Mouse (Mus musculus) kidney, embryonic 16.5 days (tissue): ENCODE results near the gene Ppp1r3e. TPM values are rescaled to one million over a fixed set of nuclear protein-coding genes. Genes with fewer than 3 reads are reported as not detected.

Experiments
- ATAC-seq: fragments of 200-750 bp; cut with Nextera tagmentation; 2 replicates; pipeline ENCODE4 v1.8.0; 2017; ENCODE audit warnings: moderate TSS enrichment; ENCODE audit not compliant: low FRiP score, low TSS enrichment
- H3K27ac ChIP-seq: fragments of 300-500 bp; sonication (generic); 2 replicates; pipeline ENCODE4 v1.5.1; 2014; ENCODE audit warnings: low read length
- H3K27me3 ChIP-seq: fragments of 300-500 bp; sonication (generic); 2 replicates; pipeline ENCODE4 v1.6.1; 2014; ENCODE audit warnings: low read length, control low read depth, mixed read lengths; ENCODE audit not compliant: insufficient read depth
- H3K36me3 ChIP-seq: fragments of 300-500 bp; sonication (generic); 2 replicates; pipeline ENCODE4 v1.6.1; 2014; ENCODE audit warnings: low read length, control low read depth, mixed read lengths; ENCODE audit not compliant: insufficient read depth
- H3K4me1 ChIP-seq: fragments of 300-500 bp; sonication (generic); 2 replicates; pipeline ENCODE4 v1.6.1; 2014; ENCODE audit warnings: low read length, control low read depth, mixed read lengths; ENCODE audit not compliant: insufficient read depth
- H3K4me2 ChIP-seq: fragments of 300-500 bp; sonication (generic); replicated peaks from 2 replicates; pipeline ENCODE4 v1.6.1; 2014; ENCODE audit warnings: low read depth, low read length
- H3K4me3 ChIP-seq: fragments of 300-500 bp; sonication (generic); 2 replicates; pipeline ENCODE4 v1.5.1; 2014; ENCODE audit warnings: mild to moderate bottlenecking, low read length
- H3K9ac ChIP-seq: fragments of 300-500 bp; sonication (generic); replicated peaks from 2 replicates; pipeline ENCODE4 v1.6.1; 2014; ENCODE audit warnings: low read length
- H3K9me3 ChIP-seq: fragments of 300-500 bp; sonication (generic); 2 replicates; pipeline ENCODE4 v1.6.1; 2016; ENCODE audit warnings: low read length, control low read depth
- WGBS: fragments of 180-500 bp; shearing (Covaris S2); extraction: QIAGEN DNeasy Blood & Tissue Kit; methylation state at CpG from one replicate; pipeline ENCODE4 v1.1.7; 2014; 5-methylcytosine and 5-hydroxymethylcytosine counted together
- polyA plus RNA-seq: library from polyadenylated mRNA; unstranded; fragments of >200 nt; fragmentation: Nextera tagmentation; extraction: Ambion mirVana; gene quantifications from 2 replicates; pipeline ENCODE4 v1.2.1, GENCODE M21; 2015

Ppp1r3e gene
- polyA plus RNA-seq, 1 experiment from 2014 or later, result 1.7 TPM

DNA sequence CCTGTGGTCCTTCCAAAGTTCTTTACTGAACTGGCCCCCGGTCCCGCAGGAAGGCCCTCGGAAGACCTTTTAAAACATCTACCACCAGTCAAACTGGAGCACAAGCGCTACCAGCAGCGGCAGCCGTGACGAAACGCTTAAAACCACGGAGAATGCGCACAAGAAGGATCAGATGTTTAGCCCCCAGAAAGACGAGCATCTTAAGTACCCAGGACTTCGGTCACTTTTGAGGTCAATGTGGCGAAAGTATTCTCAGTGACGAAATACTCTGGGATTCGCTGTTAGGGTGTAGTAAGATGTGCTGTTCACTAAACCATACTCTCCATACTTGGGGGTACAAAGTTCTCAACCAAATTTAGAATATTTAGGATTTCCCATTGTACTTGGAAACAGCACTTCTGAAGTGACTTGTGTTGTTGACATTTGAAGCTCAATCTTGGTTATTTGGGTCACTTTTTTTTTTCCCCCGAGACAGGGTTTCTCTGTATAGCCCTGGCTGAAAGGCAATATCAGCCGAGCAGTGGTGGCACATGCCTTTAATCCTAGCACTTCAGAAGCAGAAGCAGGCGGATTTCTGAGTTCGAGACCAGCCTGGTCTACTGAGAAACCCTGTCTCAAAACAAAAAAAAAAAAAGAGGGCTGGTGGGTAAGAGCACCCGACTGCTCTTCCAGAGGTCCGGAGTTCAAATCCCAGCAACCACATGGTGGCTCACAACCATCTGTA lies 12.9 kb downstream of the Ppp1r3e start:
- H3K9ac ChIP-seq, result peak overlapping the region; percentile 89
- no peaks in the 10 kb centered on the region for H3K36me3 ChIP-seq
- peak overlapping the region; percentile 73 for H3K4me2 ChIP-seq
- ATAC-seq, result no peak; the same call in 1 of the 2 replicates
- 0 out of 2 replicates have a peak, but pooled peaks cover 2% of the 10 kb centered on the region for H3K4me1 ChIP-seq
- peak overlapping the region; percentile 83 for H3K4me3 ChIP-seq
- 17% methylated on average over 21 of the region's 21 CpGs for WGBS
- no peaks in the 10 kb centered on the region for H3K9me3 ChIP-seq
- H3K27me3 ChIP-seq, result no peaks in the 10 kb centered on the region
- peak overlapping the region; percentile 74 for H3K27ac ChIP-seq

DNA sequence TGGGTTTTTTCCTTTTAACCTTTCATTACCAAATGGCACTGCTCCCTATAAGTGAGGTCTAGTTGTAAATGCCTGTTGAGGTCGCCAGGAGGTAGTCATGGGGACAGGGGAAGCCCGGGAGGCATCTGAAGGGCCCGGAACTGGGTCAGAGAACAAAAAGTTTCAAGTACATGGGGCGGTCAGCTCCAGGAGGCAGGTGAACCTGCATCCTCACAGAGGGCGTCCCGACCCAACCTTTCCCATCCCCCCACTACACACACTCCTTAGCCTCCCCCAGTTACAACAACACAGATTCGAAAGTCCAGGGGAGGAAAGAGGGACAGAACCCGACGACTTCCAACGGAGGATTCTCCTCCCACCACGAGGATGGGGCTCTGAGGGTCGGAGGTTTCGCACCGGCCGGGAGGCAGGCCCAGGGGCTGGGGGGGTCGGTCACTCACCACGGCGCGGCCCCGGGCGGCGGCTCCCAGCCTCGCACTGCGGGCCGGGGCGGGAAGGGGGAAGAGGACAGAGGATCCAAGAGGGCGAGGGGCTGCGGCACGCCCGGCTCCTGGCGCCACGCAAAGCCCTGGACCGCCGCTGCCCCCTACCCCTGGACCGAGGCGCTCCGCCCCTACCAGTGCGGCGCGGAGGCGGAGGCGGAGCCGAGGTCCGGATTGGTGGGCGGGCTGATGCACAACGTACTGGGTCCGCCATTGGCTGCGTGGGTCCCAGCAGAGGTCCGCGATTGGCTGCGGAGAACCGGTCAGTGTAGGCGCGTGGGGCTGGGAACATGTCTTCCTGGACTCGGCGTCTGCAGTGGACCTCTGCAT lies 13.6 kb downstream of the Ppp1r3e start:
- Histone ChIP-seq H3K9ac (peak overlapping the region; percentile 89), H3K36me3 (no peaks in the 10 kb centered on the region), H3K4me3 (peak overlapping the region; percentile 83), H3K27me3 (no peaks in the 10 kb centered on the region), H3K9me3 (no peaks in the 10 kb centered on the region), H3K27ac (peak overlapping the region; percentile 85), H3K4me2 (peak overlapping the region; percentile 73), H3K4me1 (0 out of 2 replicates have a peak, but pooled peaks cover 2% of the 10 kb centered on the region)
- under 1% methylated on average over 56 of the region's 56 CpGs for WGBS
- peak; percentile 100 for ATAC-seq

DNA sequence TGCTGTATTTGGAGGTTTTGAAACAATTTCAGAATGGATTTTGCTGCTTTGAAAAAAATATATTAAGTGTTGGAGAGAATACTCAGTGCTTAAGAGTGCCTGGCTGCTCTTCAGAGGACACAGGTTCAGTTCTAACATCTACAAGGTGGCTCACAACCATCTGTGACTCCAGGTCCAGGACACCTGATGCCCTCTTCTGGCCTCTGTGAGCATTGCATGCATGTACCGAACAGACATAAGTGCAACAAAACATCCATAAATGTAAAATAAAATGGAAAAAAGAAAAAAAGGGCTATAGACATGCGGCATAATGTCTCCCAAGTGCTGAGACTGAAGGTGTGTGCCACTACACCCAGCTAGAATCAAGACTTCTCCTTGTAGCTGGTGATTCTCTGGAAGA lies 16.8 kb downstream of the Ppp1r3e start:
- Histone ChIP-seq H3K4me3 (no peak overlapping the region), H3K4me2 (no peak overlapping the region), H3K9ac (no peak overlapping the region), H3K27me3 (no peaks in the 10 kb centered on the region), H3K27ac (no peak overlapping the region), H3K9me3 (no peaks in the 10 kb centered on the region), H3K4me1 (0 out of 2 replicates have a peak, but pooled peaks cover 2% of the 10 kb centered on the region), H3K36me3 (peaks cover 17% of the 10 kb centered on the region)
- 50% methylated on average over 2 of the region's 2 CpGs for WGBS
- no peak for ATAC-seq

DNA sequence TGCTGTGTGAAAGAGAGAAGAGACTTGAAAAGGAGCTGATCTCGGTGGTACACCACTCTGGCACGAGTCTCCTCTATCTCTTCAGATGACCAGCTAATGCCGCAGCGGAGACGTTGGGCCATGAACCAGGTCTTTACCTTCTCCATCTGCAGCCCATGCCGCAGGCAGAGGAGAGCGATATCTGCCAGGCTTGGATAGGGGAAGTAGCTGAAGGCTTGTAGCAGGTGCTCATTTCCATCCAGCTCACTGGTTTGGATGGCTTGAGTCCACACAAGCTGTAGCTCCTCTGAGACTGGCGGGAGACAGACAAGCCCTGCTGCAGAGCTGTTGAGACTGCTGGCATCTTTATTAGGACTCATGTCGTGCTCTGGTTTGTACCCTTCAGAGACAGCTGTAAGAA lies 19.5 kb downstream of the Ppp1r3e start:
- H3K4me2 ChIP-seq, result no peak overlapping the region
- no peaks in the 10 kb centered on the region for H3K4me1 ChIP-seq
- 90% methylated on average over 9 of the region's 9 CpGs for WGBS
- no peak overlapping the region for H3K4me3 ChIP-seq
- no peaks in the 10 kb centered on the region for H3K27me3 ChIP-seq
- no peak for ATAC-seq
- no peak overlapping the region for H3K9ac ChIP-seq
- H3K9me3 ChIP-seq, result no peaks in the 10 kb centered on the region
- no peak overlapping the region for H3K27ac ChIP-seq
- peaks cover 23% of the 10 kb centered on the region for H3K36me3 ChIP-seq

DNA sequence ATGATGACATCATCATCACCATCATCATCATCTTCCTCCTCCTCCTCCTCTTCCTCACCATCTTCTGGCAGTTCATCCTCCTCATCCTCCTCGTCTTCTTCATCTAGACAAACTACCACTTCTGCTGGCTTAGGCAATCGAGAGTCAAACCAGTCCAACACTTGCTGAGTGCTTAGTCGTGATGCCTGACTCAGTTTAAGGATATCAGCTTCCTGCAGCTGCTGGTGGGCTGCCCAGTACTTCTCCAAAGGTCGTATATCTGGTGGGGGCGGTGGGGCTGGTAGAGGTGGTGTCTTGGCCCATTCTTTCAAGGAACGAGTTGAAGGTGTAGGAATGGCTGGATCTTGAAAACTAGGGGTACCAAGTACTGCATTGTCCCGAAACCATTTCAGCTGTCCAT lies 20.6 kb downstream of the Ppp1r3e start:
- 86% methylated on average over 7 of the region's 7 CpGs for WGBS
- Histone ChIP-seq H3K27ac (no peak overlapping the region), H3K4me3 (no peak overlapping the region), H3K9ac (no peak overlapping the region), H3K9me3 (no peaks in the 10 kb centered on the region), H3K27me3 (no peaks in the 10 kb centered on the region), H3K36me3 (peaks cover 23% of the 10 kb centered on the region), H3K4me2 (no peak overlapping the region), H3K4me1 (no peaks in the 10 kb centered on the region)
- ATAC-seq, result no peak

DNA sequence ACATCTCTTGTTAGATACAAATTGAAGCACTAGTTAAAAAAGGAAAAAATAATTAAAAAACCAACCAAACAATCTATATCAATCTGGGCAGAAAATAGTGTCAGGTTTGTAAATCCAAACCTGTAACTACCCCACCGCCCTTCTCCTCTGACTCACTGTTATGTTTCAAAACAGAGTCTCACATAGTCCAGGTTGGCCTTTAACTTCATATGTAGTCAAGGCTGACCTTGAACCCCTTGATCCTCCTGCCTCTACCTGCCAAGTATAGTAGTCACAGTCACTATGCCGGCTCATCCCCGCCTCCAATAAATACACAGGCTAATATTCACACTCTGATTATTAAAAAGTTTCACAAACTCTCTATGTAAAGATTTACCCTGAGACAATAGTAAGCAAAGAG lies 21.6 kb downstream of the Ppp1r3e start:
- no peak overlapping the region for H3K4me3 ChIP-seq
- no peak overlapping the region for H3K27ac ChIP-seq
- no peaks in the 10 kb centered on the region for H3K9me3 ChIP-seq
- H3K4me2 ChIP-seq, result no peak overlapping the region
- H3K4me1 ChIP-seq, result no peaks in the 10 kb centered on the region
- peaks cover 23% of the 10 kb centered on the region for H3K36me3 ChIP-seq
- no peak overlapping the region for H3K9ac ChIP-seq
- no peak for ATAC-seq
- H3K27me3 ChIP-seq, result no peaks in the 10 kb centered on the region
- 92% methylated on average over 3 of the region's 3 CpGs for WGBS

DNA sequence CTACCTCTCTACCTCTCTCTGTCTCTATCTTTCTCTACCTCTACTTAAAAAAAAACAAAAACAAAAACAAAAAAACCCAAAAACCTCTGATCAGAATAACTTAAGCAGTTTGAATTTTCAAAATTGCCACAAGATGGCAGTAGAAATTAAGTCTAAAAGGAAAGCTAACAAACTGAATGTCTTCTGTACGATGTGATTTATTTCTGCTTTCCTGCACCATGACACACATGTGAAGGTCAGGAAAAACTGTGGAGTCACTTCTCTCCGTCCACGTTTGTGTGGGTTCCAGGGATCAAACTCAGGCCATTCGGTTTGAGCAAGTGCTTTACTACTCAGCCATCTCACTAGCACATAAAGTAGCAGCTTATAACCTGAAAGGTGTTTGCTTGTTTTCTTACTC lies 33.9 kb downstream of the Ppp1r3e start:
- H3K9ac ChIP-seq, result no peak overlapping the region
- no peak overlapping the region for H3K27ac ChIP-seq
- no peaks in the 10 kb centered on the region for H3K36me3 ChIP-seq
- H3K9me3 ChIP-seq, result no peaks in the 10 kb centered on the region
- H3K4me3 ChIP-seq, result no peak overlapping the region
- no peak for ATAC-seq
- H3K4me1 ChIP-seq, result peaks cover 3% of the 10 kb centered on the region
- WGBS, result 3% methylated on average over 4 of the region's 4 CpGs
- H3K4me2 ChIP-seq, result no peak overlapping the region
- H3K27me3 ChIP-seq, result peaks cover 9% of the 10 kb centered on the region; the same call in 1 of the 2 replicates

DNA sequence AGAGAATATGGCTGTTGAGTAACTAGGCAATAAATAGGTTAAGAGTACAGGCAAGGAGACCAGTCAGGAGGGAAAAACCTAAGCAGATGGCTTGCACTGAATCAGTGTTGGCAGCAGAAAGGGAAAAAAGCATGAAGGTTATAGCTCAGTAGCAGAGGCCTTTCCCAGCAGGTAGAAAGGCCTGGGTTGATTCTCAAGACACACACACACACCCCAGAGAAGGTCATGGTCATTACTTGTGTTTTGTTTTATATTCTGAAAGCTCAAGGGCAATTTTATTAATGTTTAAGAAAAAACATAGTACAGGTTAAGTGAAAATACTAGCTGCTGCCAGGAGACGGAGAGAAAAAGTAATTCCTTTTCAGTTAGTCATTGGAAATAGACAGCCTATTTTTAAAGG lies 53.6 kb downstream of the Ppp1r3e start:
- ATAC-seq, result no peak
- H3K9me3 ChIP-seq, result no peaks in the 10 kb centered on the region
- WGBS, result 66% methylated on average over 1 of the region's 1 CpGs

More for the DNA sequence above, 53.6 kb downstream of the Ppp1r3e start:
- H3K4me1 ChIP-seq, result 0 out of 2 replicates have a peak, but pooled peaks cover 3% of the 10 kb centered on the region
- no peaks in the 10 kb centered on the region for H3K27me3 ChIP-seq
- H3K27ac ChIP-seq, result peak overlapping the region; percentile 72
- H3K4me3 ChIP-seq, result no peak overlapping the region
- no peak overlapping the region for H3K4me2 ChIP-seq
- H3K36me3 ChIP-seq, result no peaks in the 10 kb centered on the region
- no peak overlapping the region for H3K9ac ChIP-seq
